Mouse (Mus musculus): Measurements from ENCODE around the gene Doxl2. TPM values are rescaled to one million over a fixed set of nuclear protein-coding genes. Genes with fewer than 3 reads are reported as not detected.
"Not testable (repeated sequence)": the region's sequence is repeated elsewhere in the genome, so short reads cannot be mapped to it uniquely, and the experiment has no call there.

The Doxl2 gene
- not detected in 2 replicates for polyA plus RNA-seq (2016; fragmentation: Nextera tagmentation; extraction: Ambion mirVana)

- H3K4me2 ChIP-seq (replicated peaks), result no peak within 1 kb of the TSS
- no peak within 1 kb of the TSS for H3K27ac ChIP-seq
- no peaks in the 10 kb centered on the region for H3K36me3 ChIP-seq
- 89% methylated on average over 2 of the region's 2 CpGs for WGBS
- H3K9me3 ChIP-seq, result no peaks in the 10 kb centered on the region
- no peak within 1 kb of the TSS for H3K4me3 ChIP-seq
- ATAC-seq (ENCODE audit: low FRiP score, low read depth), result no peak
- H3K4me1 ChIP-seq, result no peaks in the 10 kb centered on the region
- H3K9ac ChIP-seq, result no peak within 1 kb of the TSS
- no peaks in the 10 kb centered on the region for H3K27me3 ChIP-seq (replicated peaks)
Measured at GRCm38 (mm10) chr6:48974663-48975062, at the start of gene Doxl2. Gene Doxl2, plus strand, starts transcription at chr6:48974963.

- no peaks in the 10 kb centered on the region for H3K4me1 ChIP-seq
- WGBS, result 93% methylated on average over 5 of the region's 5 CpGs
- H3K36me3 ChIP-seq, result no peaks in the 10 kb centered on the region
- H3K27me3 ChIP-seq (replicated peaks), result no peaks in the 10 kb centered on the region
- no peak for ATAC-seq (ENCODE audit: low FRiP score, low read depth)
- no peak within 1 kb of the TSS for H3K4me3 ChIP-seq
- no peak within 1 kb of the TSS for H3K4me2 ChIP-seq (replicated peaks)
- no peaks in the 10 kb centered on the region for H3K9me3 ChIP-seq
- no peak within 1 kb of the TSS for H3K27ac ChIP-seq
- H3K9ac ChIP-seq, result no peak within 1 kb of the TSS
Measured at GRCm38 (mm10) chr6:48929595-48929994, 45.2 kb upstream of the Doxl2 start, which contains the start of gene 1600015I10Rik. Gene 1600015I10Rik, plus strand, starts transcription at chr6:48929895.

GRCm38 (mm10) chr6:48949596-48949995, 25.2 kb upstream of the Doxl2 start:
- no peak for ATAC-seq (ENCODE audit: low FRiP score, low read depth)
- Histone ChIP-seq H3K27me3 (replicated peaks) (no peaks in the 10 kb centered on the region), H3K4me3 (no peak overlapping the region), H3K36me3 (no peaks in the 10 kb centered on the region), H3K9me3 (peaks cover 4% of the 10 kb centered on the region), H3K4me1 (no peaks in the 10 kb centered on the region), H3K9ac (no peak overlapping the region), H3K27ac (no peak overlapping the region), H3K4me2 (replicated peaks) (no peak overlapping the region)
- 75% methylated on average over 2 of the region's 2 CpGs for WGBS

- Histone ChIP-seq H3K36me3 (no peaks in the 10 kb centered on the region), H3K9me3 (no peaks in the 10 kb centered on the region), H3K27me3 (replicated peaks) (no peaks in the 10 kb centered on the region), H3K9ac (no peak overlapping the region), H3K4me1 (no peaks in the 10 kb centered on the region), H3K4me2 (replicated peaks) (no peak overlapping the region), H3K4me3 (no peak overlapping the region), H3K27ac (no peak overlapping the region)
- no peak for ATAC-seq (ENCODE audit: low FRiP score, low read depth)
- WGBS, result 88% methylated on average over 5 of the region's 5 CpGs
Measured at GRCm38 (mm10) chr6:48950676-48951075, 24.1 kb upstream of the Doxl2 start.

GRCm38 (mm10) chr6:48951630-48952029, 23.1 kb upstream of the Doxl2 start:
- Histone ChIP-seq H3K27ac (no peak overlapping the region), H3K4me2 (replicated peaks) (no peak overlapping the region), H3K4me3 (no peak overlapping the region), H3K27me3 (replicated peaks) (no peaks in the 10 kb centered on the region), H3K9me3 (no peaks in the 10 kb centered on the region), H3K4me1 (no peaks in the 10 kb centered on the region), H3K36me3 (no peaks in the 10 kb centered on the region), H3K9ac (no peak overlapping the region)
- no peak for ATAC-seq (ENCODE audit: low FRiP score, low read depth)
- WGBS, result 90% methylated on average over 6 of the region's 6 CpGs

GRCm38 (mm10) chr6:48953220-48953619, 21.5 kb upstream of the Doxl2 start:
- no peak for ATAC-seq (ENCODE audit: low FRiP score, low read depth)

GRCm38 (mm10) chr6:48954211-48954610, 20.6 kb upstream of the Doxl2 start:
- no peaks in the 10 kb centered on the region for H3K9me3 ChIP-seq
- no peaks in the 10 kb centered on the region for H3K27me3 ChIP-seq (replicated peaks)
- no peak overlapping the region for H3K4me3 ChIP-seq
- no peaks in the 10 kb centered on the region for H3K4me1 ChIP-seq
- H3K27ac ChIP-seq, result no peak overlapping the region
- no peaks in the 10 kb centered on the region for H3K36me3 ChIP-seq
- ATAC-seq (ENCODE audit: low FRiP score, low read depth), result no peak
- H3K4me2 ChIP-seq (replicated peaks), result no peak overlapping the region
- no peak overlapping the region for H3K9ac ChIP-seq
- WGBS, result 77% methylated on average over 5 of the region's 5 CpGs

More at GRCm38 (mm10) chr6:48953220-48953619, 21.5 kb upstream of the Doxl2 start:
- 81% methylated on average over 5 of the region's 5 CpGs for WGBS
- Histone ChIP-seq H3K9me3 (no peaks in the 10 kb centered on the region), H3K9ac (no peak overlapping the region), H3K27ac (no peak overlapping the region), H3K27me3 (replicated peaks) (no peaks in the 10 kb centered on the region), H3K36me3 (no peaks in the 10 kb centered on the region), H3K4me2 (replicated peaks) (no peak overlapping the region), H3K4me3 (no peak overlapping the region), H3K4me1 (no peaks in the 10 kb centered on the region)

GRCm38 (mm10) chr6:48954946-48955345, 19.8 kb upstream of the Doxl2 start:
- H3K36me3 ChIP-seq, result no peaks in the 10 kb centered on the region
- H3K9ac ChIP-seq, result no peak overlapping the region
- H3K27ac ChIP-seq, result no peak overlapping the region
- H3K27me3 ChIP-seq (replicated peaks), result no peaks in the 10 kb centered on the region
- no peak for ATAC-seq (ENCODE audit: low FRiP score, low read depth)
- H3K4me1 ChIP-seq, result no peaks in the 10 kb centered on the region
- no peak overlapping the region for H3K4me2 ChIP-seq (replicated peaks)
- WGBS, result 42% methylated on average over 1 of the region's 1 CpGs
- H3K4me3 ChIP-seq, result no peak overlapping the region
- H3K9me3 ChIP-seq, result no peaks in the 10 kb centered on the region

GRCm38 (mm10) chr6:48956785-48957184, 18.0 kb upstream of the Doxl2 start:
- Histone ChIP-seq H3K9me3 (no peaks in the 10 kb centered on the region), H3K36me3 (no peaks in the 10 kb centered on the region), H3K4me3 (no peak overlapping the region), H3K4me1 (no peaks in the 10 kb centered on the region), H3K27ac (no peak overlapping the region), H3K27me3 (replicated peaks) (no peaks in the 10 kb centered on the region), H3K9ac (no peak overlapping the region), H3K4me2 (replicated peaks) (no peak overlapping the region)
- ATAC-seq (ENCODE audit: low FRiP score, low read depth), result no peak
- 94% methylated on average over 4 of the region's 4 CpGs for WGBS

- no peaks in the 10 kb centered on the region for H3K9me3 ChIP-seq
- no peak for ATAC-seq (ENCODE audit: low FRiP score, low read depth)
- no peak overlapping the region for H3K27ac ChIP-seq
- 83% methylated on average over 1 of the region's 1 CpGs for WGBS
- no peaks in the 10 kb centered on the region for H3K4me1 ChIP-seq
- H3K4me2 ChIP-seq (replicated peaks), result no peak overlapping the region
- H3K27me3 ChIP-seq (replicated peaks), result no peaks in the 10 kb centered on the region
- no peak overlapping the region for H3K9ac ChIP-seq
- H3K36me3 ChIP-seq, result no peaks in the 10 kb centered on the region
- no peak overlapping the region for H3K4me3 ChIP-seq
Measured at GRCm38 (mm10) chr6:48958053-48958452, 16.7 kb upstream of the Doxl2 start.

- H3K27ac ChIP-seq; H3K9me3 ChIP-seq; H3K36me3 ChIP-seq; H3K4me2 ChIP-seq (replicated peaks); H3K4me3 ChIP-seq; H3K9ac ChIP-seq; ATAC-seq (ENCODE audit: low FRiP score, low read depth); H3K27me3 ChIP-seq (replicated peaks); H3K4me1 ChIP-seq: not testable (repeated sequence)
- WGBS, result 28% methylated on average over 7 of the region's 7 CpGs
Measured at GRCm38 (mm10) chr6:48959151-48959550, 15.6 kb upstream of the Doxl2 start.

- not testable (repeated sequence) for ATAC-seq (ENCODE audit: low FRiP score, low read depth); H3K4me2 ChIP-seq (replicated peaks); H3K9me3 ChIP-seq; H3K4me1 ChIP-seq; H3K36me3 ChIP-seq; H3K9ac ChIP-seq; H3K4me3 ChIP-seq; H3K27me3 ChIP-seq (replicated peaks); H3K27ac ChIP-seq
- 92% methylated on average over 5 of the region's 5 CpGs for WGBS
Measured at GRCm38 (mm10) chr6:48966696-48967095, 8.1 kb upstream of the Doxl2 start.

GRCm38 (mm10) chr6:48967868-48968267, 6.9 kb upstream of the Doxl2 start:
- no peaks in the 10 kb centered on the region for H3K36me3 ChIP-seq
- no peak overlapping the region for H3K27ac ChIP-seq
- no peaks in the 10 kb centered on the region for H3K4me1 ChIP-seq
- no peaks in the 10 kb centered on the region for H3K27me3 ChIP-seq (replicated peaks)
- no peaks in the 10 kb centered on the region for H3K9me3 ChIP-seq
- no peak overlapping the region for H3K4me2 ChIP-seq (replicated peaks)
- no peak overlapping the region for H3K4me3 ChIP-seq
- H3K9ac ChIP-seq, result no peak overlapping the region
- no peak for ATAC-seq (ENCODE audit: low FRiP score, low read depth)

All from neural tube, embryonic 12.5 days (tissue).